Mouse (Mus musculus) right cerebral cortex, postnatal 14 days (tissue): ENCODE measurements around the gene Lsm5.

ENCODE experiments used
- DNase-seq: peaks from one replicate; pipeline ENCODE4 v3.0.0; 2022

Lsm5 gene

GRCm38 (mm10) chr6:56703931-56704900 is at the start of gene Lsm5:
Gene Lsm5 (minus strand): TSS chr6:56704710.
- peak; percentile 78 for DNase-seq

DNA sequence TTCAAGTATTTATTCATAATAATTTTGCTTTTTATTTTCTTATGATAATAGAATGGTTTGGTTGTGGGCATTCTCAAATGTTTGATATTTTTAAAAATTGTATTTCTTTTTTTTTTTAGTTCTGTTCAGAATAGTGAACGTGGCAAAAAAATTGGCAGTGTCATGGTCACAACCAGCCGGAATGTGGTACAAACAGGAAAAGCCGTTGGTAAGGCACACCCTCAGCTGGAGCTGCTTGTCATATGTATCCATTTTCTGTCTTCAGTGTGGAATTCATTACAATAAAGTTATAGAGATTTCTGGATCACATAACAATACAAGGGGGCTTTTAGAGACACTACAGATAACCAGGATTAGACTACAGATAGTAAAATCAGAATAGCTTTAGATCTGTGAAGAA is 49.2 kb upstream of the Lsm5 start:
- no peak for DNase-seq

- DNase-seq = no peak
Measured at GRCm38 (mm10) chr6:56745950-56746543, 41.5 kb upstream of the Lsm5 start.

DNA sequence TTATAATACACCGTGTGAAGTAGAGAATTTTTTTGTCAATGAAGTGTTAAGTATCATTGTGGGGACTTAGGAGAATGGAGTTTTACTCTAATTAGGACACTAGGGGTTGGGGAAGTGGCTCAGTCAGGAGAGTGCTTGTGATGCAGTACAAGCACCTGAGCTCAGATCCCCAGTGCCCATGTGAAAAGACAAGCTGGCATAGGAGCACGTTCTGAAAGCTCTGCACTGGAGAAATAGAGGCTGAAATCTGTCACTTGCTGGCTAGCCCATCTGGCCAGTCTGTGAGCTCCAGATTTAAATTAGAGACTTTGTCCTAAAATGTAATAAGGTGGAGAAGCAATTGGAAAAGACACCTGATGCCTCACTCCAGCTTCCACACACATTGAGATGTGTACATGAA is 28.0 kb upstream of the Lsm5 start:
- no peak for DNase-seq

- no peak for DNase-seq
Measured at GRCm38 (mm10) chr6:56720877-56721276, 16.4 kb upstream of the Lsm5 start.

DNA sequence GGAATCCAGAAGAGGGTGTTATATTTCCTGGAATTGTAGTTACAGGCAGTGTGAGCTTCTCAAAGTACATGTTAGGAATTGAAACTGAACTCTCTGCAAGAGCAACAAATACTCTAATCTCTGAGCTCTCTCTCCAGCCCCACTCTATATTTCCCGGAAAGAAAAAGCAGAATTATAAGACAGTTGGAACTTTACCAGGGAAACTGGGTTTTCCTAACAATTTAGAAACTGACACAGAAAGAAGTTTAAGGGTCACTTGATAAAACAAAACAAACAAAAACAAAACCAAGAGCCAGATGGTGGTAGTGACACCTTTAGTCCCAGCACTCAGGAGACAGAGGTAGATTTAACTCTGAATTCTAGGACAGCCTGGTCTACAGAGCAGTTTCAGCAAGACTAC is 14.6 kb upstream of the Lsm5 start:
- DNase-seq = no peak

DNA sequence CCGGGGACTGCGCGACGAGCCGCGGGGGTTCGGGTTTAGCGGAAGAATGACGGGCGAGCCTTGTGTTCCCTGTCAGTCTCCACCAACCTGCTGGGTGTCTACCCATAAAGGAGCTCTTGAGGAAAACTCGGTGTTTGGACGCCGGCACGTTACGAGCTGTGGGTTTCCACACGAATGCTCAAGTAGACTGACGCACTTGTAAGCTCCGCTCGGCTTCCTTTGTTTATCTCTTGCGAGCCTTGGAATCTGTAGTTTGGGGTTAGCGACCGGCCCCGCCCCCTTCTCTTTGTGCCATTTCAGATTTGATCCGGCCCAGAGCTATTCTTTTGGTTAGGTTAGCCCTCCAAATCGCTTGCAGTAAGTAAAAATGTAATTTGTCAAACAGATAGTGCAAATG is 10.8 kb upstream of the Lsm5 start:
- no peak for DNase-seq

DNA sequence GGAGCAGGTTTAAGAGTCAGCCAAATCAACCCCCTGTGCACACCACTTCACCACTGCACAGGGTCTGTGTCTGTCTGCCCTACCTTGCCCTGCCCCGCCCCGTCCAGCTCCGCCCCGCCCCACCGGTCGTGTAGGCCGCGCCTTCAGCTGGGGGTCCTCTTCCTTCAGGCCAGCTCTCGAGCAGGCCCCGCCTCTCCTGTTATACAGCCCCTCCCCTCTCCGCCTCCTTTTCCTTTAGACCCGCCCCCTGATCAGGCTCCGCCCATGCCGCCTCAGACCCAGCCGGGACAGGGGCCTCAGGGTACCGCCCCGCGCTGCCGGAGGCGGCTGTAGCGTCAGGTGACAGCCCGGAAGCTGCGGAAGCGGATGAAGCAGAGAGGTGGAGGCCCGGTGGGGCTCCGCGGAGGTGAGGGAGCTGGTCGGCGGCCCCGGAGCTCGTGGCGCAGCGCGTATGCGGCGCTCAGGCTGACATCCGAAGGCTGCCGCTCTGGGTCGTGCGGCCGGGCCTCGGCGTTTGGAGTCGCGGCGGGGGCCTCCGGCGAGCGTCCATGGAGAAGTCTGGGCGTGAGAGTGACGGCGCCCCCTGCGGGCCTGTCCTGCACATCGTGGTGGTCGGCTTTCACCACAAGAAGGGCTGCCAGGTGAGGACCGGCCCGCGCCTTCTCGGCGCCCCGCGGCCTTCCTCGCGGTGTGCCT is 10.2 kb upstream of the Lsm5 start, which contains the start of gene Avl9:
TSS of gene Avl9 (plus strand) at position 326 of the 696 bp plus-strand sequence.
- DNase-seq = peak; percentile 94

DNA sequence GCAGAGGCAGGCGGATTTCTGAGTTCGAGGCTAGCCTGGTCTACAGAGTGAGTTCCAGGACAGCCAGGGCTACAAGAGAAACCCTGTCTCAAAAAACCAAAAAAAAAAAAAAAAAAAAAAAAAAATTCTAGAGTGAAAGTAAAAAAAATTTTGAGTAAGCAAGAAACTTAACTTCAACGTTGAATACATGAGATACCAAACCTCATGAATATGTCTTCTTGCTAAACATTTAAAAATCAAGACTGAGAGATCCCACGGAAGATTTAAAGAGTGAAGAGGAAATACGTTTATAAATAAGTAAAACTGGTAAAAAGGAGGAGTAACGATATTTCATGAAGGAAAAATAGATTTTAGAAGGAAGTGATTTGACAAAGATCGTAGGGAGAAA is 9.7 kb upstream of the Lsm5 start:
- DNase-seq = no peak

- DNase-seq = no peak
Measured at GRCm38 (mm10) chr6:56692445-56692844, 12.1 kb downstream of the Lsm5 start.

DNA sequence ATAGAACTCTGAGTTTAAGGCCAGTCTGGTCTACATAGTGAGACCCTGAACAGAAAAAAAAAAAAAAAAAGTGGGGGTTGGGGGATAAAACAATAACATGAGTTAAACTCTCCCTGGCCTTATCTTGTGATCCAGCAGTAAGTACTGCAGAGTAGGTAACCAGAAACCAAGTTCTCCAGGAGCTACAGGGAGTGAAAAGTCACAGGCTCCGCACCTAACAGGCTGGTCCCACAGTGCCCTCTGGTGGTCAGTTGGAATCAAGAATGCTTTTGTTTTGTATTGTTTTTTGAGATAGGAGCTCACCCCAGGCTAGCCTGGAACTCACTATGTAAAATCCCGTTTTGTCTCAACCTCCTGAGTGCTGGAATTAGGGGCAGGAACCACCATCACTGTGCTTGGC is 13.3 kb downstream of the Lsm5 start:
- DNase-seq = peak; percentile 74

- no peak for DNase-seq
Measured at GRCm38 (mm10) chr6:56688238-56688637, 16.3 kb downstream of the Lsm5 start.

- DNase-seq = no peak
Measured at GRCm38 (mm10) chr6:56664410-56664809, 40.1 kb downstream of the Lsm5 start.

DNA sequence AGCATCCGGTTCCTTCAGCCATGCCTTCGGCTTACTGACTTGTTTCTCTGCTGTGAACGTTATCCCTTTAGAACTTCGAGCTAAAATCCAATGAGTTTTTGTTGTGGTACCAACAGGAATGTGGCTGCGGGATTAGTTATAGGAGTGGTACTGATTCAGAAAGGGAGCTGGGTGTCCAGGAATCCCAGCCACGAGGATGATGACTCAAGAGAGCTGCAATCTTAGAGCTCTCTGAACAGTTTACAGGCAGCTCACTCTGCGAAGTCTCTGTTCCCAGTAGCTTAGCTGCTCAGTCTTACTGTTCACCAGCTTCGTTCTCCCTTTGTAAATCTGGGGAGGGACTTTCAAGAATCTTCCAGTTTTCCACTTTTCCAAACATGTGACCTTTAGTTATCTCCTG is 49.1 kb downstream of the Lsm5 start:
- DNase-seq = no peak

- peak; percentile 15 for DNase-seq
Measured at GRCm38 (mm10) chr6:56652121-56652592, 52.4 kb downstream of the Lsm5 start.
